Mouse (Mus musculus) stomach, postnatal 0 days (tissue): ENCODE results near the gene Insm1.

ENCODE experiments used
- CTCF ChIP-seq: IDR thresholded peaks from 2 replicates; pipeline ENCODE4 v1.5.1; 2016; ENCODE audit warnings: antibody characterized with exemption, low read depth, mild to moderate bottlenecking, moderate library complexity
- EP300 ChIP-seq: optimal IDR thresholded peaks from 2 replicates; pipeline ENCODE3; 2016; ENCODE audit warnings: antibody characterized with exemption

DNA sequence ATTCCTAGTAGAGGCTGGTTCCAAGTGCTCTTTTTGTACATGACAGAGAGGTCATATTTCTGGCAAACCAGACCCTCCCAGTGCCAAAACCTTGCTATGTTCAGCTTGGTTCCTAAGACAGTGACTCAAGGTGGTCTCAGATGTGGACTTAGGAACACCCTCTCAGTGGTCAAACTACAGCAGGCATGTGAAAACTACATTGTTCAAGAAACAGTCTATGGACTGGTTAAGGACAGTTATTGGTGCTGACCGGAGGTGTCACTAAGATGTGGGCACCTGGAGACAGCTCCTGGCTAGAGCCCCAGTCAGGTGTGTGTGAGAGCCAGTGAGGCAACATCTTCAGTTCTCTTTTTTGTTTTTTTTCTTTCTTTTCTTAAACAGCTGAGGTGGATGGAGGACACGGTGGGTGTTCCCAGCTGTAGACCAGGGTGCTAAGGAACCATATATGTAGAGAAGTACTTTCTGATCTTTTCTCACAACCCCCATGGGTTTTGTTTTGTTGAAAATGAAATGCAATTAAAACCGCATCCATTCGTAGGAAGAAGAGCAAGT lies 17.6 kb downstream of the Insm1 start:
- TF ChIP-seq CTCF (no peak), EP300 (no peak)
